Mouse (Mus musculus) MEL (cell line): Measurements from ENCODE around the gene Trp53tg5. TPM values are rescaled to one million over a fixed set of nuclear protein-coding genes. Genes with fewer than 3 reads are reported as not detected.

Experiments
- DNase-seq: peaks from one replicate; pipeline ENCODE4 v3.0.0; 2011; ENCODE audit warnings: low read depth, low spot score
- H3K27ac ChIP-seq: 2 replicates; pipeline ENCODE4 v1.5.1; 2012; ENCODE audit warnings: low read depth, mild to moderate bottlenecking, control low read depth, low read length, moderate library complexity; ENCODE audit not compliant: control insufficient read depth
- H3K27me3 ChIP-seq, 2 experiments: fragments of 150-350 bp in 1 of 2; sonication (generic) in 1 of 2; 2 replicates each; pipeline ENCODE4 v1.6.1; 2012; ENCODE audit warnings: low read length in 2 of 2, mild to moderate bottlenecking in 2 of 2, improper control_type of control experiment in 1 of 2, moderate library complexity in 1 of 2; ENCODE audit not compliant: insufficient read depth in 2 of 2, control insufficient read depth in 1 of 2
- H3K36me3 ChIP-seq, 2 experiments: 2 replicates each; pipeline ENCODE4 v1.6.1; 2012 to 2014; ENCODE audit warnings: low read length in 2 of 2, improper control_type of control experiment in 1 of 2, inconsistent platforms in 1 of 2, mild to moderate bottlenecking in 1 of 2; ENCODE audit not compliant: insufficient read depth in 2 of 2, control insufficient read depth in 1 of 2
- H3K4me1 ChIP-seq, 2 experiments: fragments of 150-350 bp in 1 of 2; sonication (generic) in 1 of 2; 2 replicates each; pipeline ENCODE4 v1.6.1; 2012; ENCODE audit warnings: low read length in 2 of 2, improper control_type of control experiment in 1 of 2, mild to moderate bottlenecking in 1 of 2; ENCODE audit not compliant: insufficient read depth in 2 of 2, control insufficient read depth in 1 of 2
- H3K4me3 ChIP-seq, 2 experiments: fragments of 150-350 bp in 1 of 2; sonication (generic) in 1 of 2; 2 replicates each; pipeline ENCODE4 v1.5.1; 2012; ENCODE audit warnings: low read depth in 2 of 2, low read length in 2 of 2, mild to moderate bottlenecking in 2 of 2, moderate library complexity in 2 of 2, control low read depth in 1 of 2, improper control_type of control experiment in 1 of 2; ENCODE audit not compliant: control insufficient read depth in 1 of 2, insufficient read depth in 1 of 2
- H3K79me2 ChIP-seq: 2 replicates; pipeline ENCODE4 v1.6.1; 2012; ENCODE audit warnings: mild to moderate bottlenecking, low read length, moderate library complexity; ENCODE audit not compliant: control insufficient read depth, poor library complexity, insufficient read depth
- H3K9ac ChIP-seq: 2 replicates; pipeline ENCODE4 v1.6.1; 2012; ENCODE audit warnings: low read depth, mild to moderate bottlenecking, control low read depth, low read length, moderate library complexity; ENCODE audit not compliant: control insufficient read depth, poor library complexity, severe bottlenecking
- H3K9me3 ChIP-seq: fragments of 150-350 bp; sonication (generic); replicated peaks from 2 replicates; pipeline ENCODE4 v1.6.1; 2012; ENCODE audit warnings: mild to moderate bottlenecking, low read length, improper control_type of control experiment, moderate library complexity; ENCODE audit not compliant: insufficient read depth
- BHLHE40 ChIP-seq: IDR thresholded peaks from 2 replicates; pipeline ENCODE4 v1.6.1; 2012; ENCODE audit warnings: low read depth, mild to moderate bottlenecking, inconsistent platforms, low read length, improper control_type of control experiment, borderline replicate concordance
- CHD1 ChIP-seq: IDR thresholded peaks from 2 replicates; pipeline ENCODE4 v1.6.1; 2012; ENCODE audit warnings: low read depth, mild to moderate bottlenecking, inconsistent platforms, low read length, improper control_type of control experiment
- CTCF ChIP-seq, 3 experiments: IDR thresholded peaks in 2 of 3; conservative IDR thresholded peaks in 1 of 3; 2 replicates each; pipeline ENCODE4 v1.5.1; 2011 to 2012; ENCODE audit warnings: low read length in 3 of 3, low read depth in 2 of 3, mild to moderate bottlenecking in 2 of 3, improper control_type of control experiment in 1 of 3, inconsistent platforms in 1 of 3, mixed read lengths in 1 of 3, moderate library complexity in 1 of 3; ENCODE audit not compliant: control insufficient read depth in 1 of 3, insufficient read depth in 1 of 3, poor library complexity in 1 of 3, severe bottlenecking in 1 of 3
- E2F4 ChIP-seq: IDR thresholded peaks from 2 replicates; pipeline ENCODE4 v1.6.1; 2011; ENCODE audit warnings: low read depth, low read length, improper control_type of control experiment, borderline replicate concordance
- GATA1 ChIP-seq: IDR thresholded peaks from 2 replicates; pipeline ENCODE4 v1.6.1; 2011; ENCODE audit warnings: low read depth, low read length, improper control_type of control experiment
- HCFC1 ChIP-seq: IDR thresholded peaks from 2 replicates; pipeline ENCODE4 v1.6.1; 2012; ENCODE audit warnings: low read depth, mild to moderate bottlenecking, inconsistent platforms, low read length, improper control_type of control experiment, moderate library complexity
- MAZ ChIP-seq: IDR thresholded peaks from 2 replicates; pipeline ENCODE4 v1.6.1; 2012; ENCODE audit warnings: low read depth, mild to moderate bottlenecking, inconsistent platforms, low read length, improper control_type of control experiment
- MEF2A ChIP-seq: IDR thresholded peaks from 2 replicates; pipeline ENCODE4 v1.6.1; 2014; ENCODE audit warnings: low read depth, mild to moderate bottlenecking, inconsistent platforms, low read length, improper control_type of control experiment; ENCODE audit not compliant: poor library complexity, insufficient replicate concordance, severe bottlenecking; ENCODE audit errors: extremely low read depth
- MXI1 ChIP-seq: IDR thresholded peaks from 2 replicates; pipeline ENCODE4 v1.6.1; 2011; ENCODE audit warnings: mild to moderate bottlenecking, low read depth, low read length, improper control_type of control experiment
- MYB ChIP-seq: IDR thresholded peaks from 2 replicates; pipeline ENCODE4 v1.6.1; 2011; ENCODE audit warnings: mild to moderate bottlenecking, low read depth, low read length, improper control_type of control experiment
- POLR2A ChIP-seq, 2 experiments: IDR thresholded peaks; 2 replicates each; pipeline ENCODE4 v1.6.1; 2011 to 2012; ENCODE audit warnings: low read length in 2 of 2, mild to moderate bottlenecking in 2 of 2, control low read depth in 1 of 2, improper control_type of control experiment in 1 of 2, low read depth in 1 of 2, moderate library complexity in 1 of 2; ENCODE audit not compliant: control insufficient read depth in 1 of 2, insufficient read depth in 1 of 2, poor library complexity in 1 of 2
- SMC3 ChIP-seq: IDR thresholded peaks from 2 replicates; pipeline ENCODE4 v1.6.1; 2011; ENCODE audit warnings: low read depth, low read length, improper control_type of control experiment
- TBP ChIP-seq: IDR thresholded peaks from 2 replicates; pipeline ENCODE4 v1.8.0; 2011; ENCODE audit warnings: low read depth, low read length, improper control_type of control experiment
- TCF12 ChIP-seq: IDR thresholded peaks from 2 replicates; pipeline ENCODE4 v1.6.1; 2014; ENCODE audit warnings: low read depth, mild to moderate bottlenecking, inconsistent platforms, low read length, improper control_type of control experiment, moderate library complexity
- UBTF ChIP-seq: IDR thresholded peaks from 2 replicates; pipeline ENCODE4 v1.6.1; 2012; ENCODE audit warnings: low read depth, mild to moderate bottlenecking, inconsistent platforms, low read length, improper control_type of control experiment, moderate library complexity, borderline replicate concordance; ENCODE audit not compliant: insufficient read depth
- USF2 ChIP-seq, 2 experiments: IDR thresholded peaks; 2 replicates each; pipeline ENCODE4 v1.6.1; 2011 to 2012; ENCODE audit warnings: improper control_type of control experiment in 2 of 2, low read length in 2 of 2, borderline replicate concordance in 1 of 2, inconsistent platforms in 1 of 2, low read depth in 1 of 2, mild to moderate bottlenecking in 1 of 2; ENCODE audit not compliant: insufficient read depth in 1 of 2
- ZC3H11A ChIP-seq: IDR thresholded peaks from 2 replicates; pipeline ENCODE4 v1.6.1; 2012; ENCODE audit warnings: low read depth, mild to moderate bottlenecking, inconsistent platforms, low read length, improper control_type of control experiment
- ZKSCAN1 ChIP-seq: IDR thresholded peaks from 2 replicates; pipeline ENCODE4 v1.6.1; 2012; ENCODE audit warnings: low read depth, mild to moderate bottlenecking, inconsistent platforms, low read length, improper control_type of control experiment, moderate library complexity
- ZMIZ1 ChIP-seq: IDR thresholded peaks from 2 replicates; pipeline ENCODE4 v1.6.1; 2012; ENCODE audit warnings: low read depth, mild to moderate bottlenecking, inconsistent platforms, low read length, improper control_type of control experiment, moderate library complexity
- polyA plus RNA-seq, 2 experiments: library from polyadenylated mRNA; stranded (reverse) in 1 of 2; unstranded in 1 of 2; fragments of >175 nt in 1 of 2; fragments of >200 nt in 1 of 2; gene quantifications; 2 replicates each; pipeline versions ENCODE4 v1.2.1 to v1.2.4; 2012; ENCODE audit warnings: low replicate concordance in 2 of 2, low read depth in 1 of 2; ENCODE audit not compliant: insufficient read length in 2 of 2, insufficient read depth in 1 of 2, missing spikeins in 1 of 2
- total RNA-seq: library from RNA; depleted of rRNA; stranded (reverse); fragments of 300-350 nt; gene quantifications from 2 replicates; pipeline ENCODE4 v1.2.3, GENCODE M21; 2012

Trp53tg5 gene
- total and polyA plus RNA-seq, 3 experiments: 0.13 TPM; not detected in 2

- no peak overlapping the region for H3K9ac ChIP-seq
- no peaks in the 10 kb centered on the region for H3K79me2 ChIP-seq
- no peak overlapping the region for H3K4me3 ChIP-seq
- no peak for TF ChIP-seq TCF12
- TF ChIP-seq MAZ: no peak
- no peak for TF ChIP-seq POLR2A (IDR thresholded peaks at IDR 0.05; ENCODE audit: control insufficient read depth in 1 of 2, insufficient read depth in 1 of 2, low read depth in 1 of 2, low read length in 2 of 2, poor library complexity in 1 of 2)
- no peaks in the 10 kb centered on the region for H3K36me3 ChIP-seq
- H3K9me3 ChIP-seq: no peaks in the 10 kb centered on the region
- no peaks in the 10 kb centered on the region for H3K4me1 ChIP-seq
- peaks cover 11 to 21% of the 10 kb centered on the region in 2 experiments for H3K27me3 ChIP-seq
- no peak overlapping the region for H3K27ac ChIP-seq
- DNase-seq: no peak
Observed at GRCm38 (mm10) chr2:164436961-164437360, 36.6 kb downstream of the Trp53tg5 start.

GRCm38 (mm10) chr2:164436215-164436913 lies 37.2 kb downstream of the Trp53tg5 start:
- no peak for DNase-seq
- Histone ChIP-seq H3K4me1 (no peaks in the 10 kb centered on the region), H3K9me3 (no peaks in the 10 kb centered on the region), H3K79me2 (no peaks in the 10 kb centered on the region), H3K27me3 (peaks cover 10 to 19% of the 10 kb centered on the region in 2 experiments), H3K4me3 (no peak overlapping the region), H3K27ac (no peak overlapping the region), H3K36me3 (no peaks in the 10 kb centered on the region), H3K9ac (no peak overlapping the region)
- TF ChIP-seq ZKSCAN1 (no peak), GATA1 (no peak), CTCF (IDR thresholded peaks at IDR 0.05 in 2 of 3, conservative IDR thresholded peaks at IDR 0.05 in 1 of 3; ENCODE audit: control insufficient read depth in 1 of 3, insufficient read depth in 1 of 3, low read depth in 2 of 3, low read length in 3 of 3, poor library complexity in 1 of 3, severe bottlenecking in 1 of 3) (no peak), MAZ (no peak), MEF2A (no peak), MYB (no peak), TCF12 (no peak), TBP (no peak), UBTF (no peak), USF2 (IDR thresholded peaks at IDR 0.05; ENCODE audit: borderline replicate concordance in 1 of 2, insufficient read depth in 1 of 2, low read depth in 1 of 2, low read length in 2 of 2) (no peak), ZMIZ1 (no peak), ZC3H11A (no peak), BHLHE40 (no peak), SMC3 (no peak), MXI1 (no peak), E2F4 (no peak), CHD1 (no peak), HCFC1 (no peak)
